Mouse (Mus musculus) lung, postnatal 0 days (tissue): ENCODE results near the gene Rara.

Source experiments
- CTCF ChIP-seq: IDR thresholded peaks from 2 replicates; pipeline ENCODE4 v1.5.1; 2016; ENCODE audit warnings: antibody characterized with exemption, mild to moderate bottlenecking
- EP300 ChIP-seq: IDR thresholded peaks from 2 replicates; pipeline ENCODE4 v1.6.1; 2016; ENCODE audit warnings: antibody characterized with exemption, mild to moderate bottlenecking, control low read depth

GRCm38 (mm10) chr11:98942923-98943641, 15.5 kb downstream of the Rara start:
- TF ChIP-seq CTCF (no peak), EP300 (peak; percentile 90)
